Mouse (Mus musculus) liver, embryonic 14.5 days (tissue): ENCODE data around the gene Nacc1.

ENCODE experiments used
- CTCF ChIP-seq: IDR thresholded peaks from 2 replicates; pipeline ENCODE4 v1.5.1; 2016; ENCODE audit warnings: antibody characterized with exemption, low read depth, control low read depth
- EP300 ChIP-seq: IDR thresholded peaks from 2 replicates; pipeline ENCODE4 v1.6.1; 2016; ENCODE audit warnings: antibody characterized with exemption, low read depth

DNA sequence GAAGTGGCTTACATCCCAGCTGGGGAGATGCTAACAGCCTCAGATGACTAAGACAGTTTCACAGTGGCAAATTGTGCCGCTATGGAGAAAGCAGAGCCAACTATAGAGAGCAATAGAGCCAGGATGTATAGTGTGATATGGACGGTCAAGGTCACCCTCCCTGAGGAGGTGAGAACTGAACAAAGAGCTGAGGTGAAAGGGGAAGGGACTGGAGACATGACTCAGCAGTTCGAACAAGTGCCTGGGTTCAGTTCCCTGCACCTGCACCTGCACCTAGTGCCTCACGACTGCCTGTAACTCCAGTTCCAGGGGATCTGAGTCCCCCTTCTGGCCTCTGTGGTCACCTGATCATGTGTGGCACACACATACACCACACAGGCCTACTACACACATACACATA, 57.5 kb downstream of the Nacc1 start:
- no peak for TF ChIP-seq CTCF
- no peak for TF ChIP-seq EP300
